Mouse (Mus musculus) kidney, postnatal 0 days (tissue): ENCODE measurements around the gene Gm44965. TPM values are rescaled to one million over a fixed set of nuclear protein-coding genes. Genes with fewer than 3 reads are reported as not detected.

Experiments used
- ATAC-seq: fragments of 200-750 bp; cut with Nextera tagmentation; replicated peaks from 2 replicates; pipeline ENCODE4 v1.8.0; 2017; ENCODE audit warnings: low read depth, moderate number of reproducible peaks, moderate TSS enrichment, moderate library complexity; ENCODE audit not compliant: low FRiP score
- DNase-seq: peaks from one replicate; pipeline ENCODE4 v3.0.0-alpha.2; 2016; ENCODE audit warnings: low spot score
- H3K27ac ChIP-seq: fragments of 300-500 bp; sonication (generic); 2 replicates; pipeline ENCODE4 v1.5.1; 2014; ENCODE audit warnings: mild to moderate bottlenecking
- H3K27me3 ChIP-seq: fragments of 300-500 bp; sonication (generic); 2 replicates; pipeline ENCODE4 v1.6.1; 2014; ENCODE audit warnings: low read length, mixed read lengths; ENCODE audit not compliant: insufficient read depth
- H3K36me3 ChIP-seq: fragments of 300-500 bp; sonication (generic); 2 replicates; pipeline ENCODE4 v1.6.1; 2014; ENCODE audit warnings: low read length, mixed read lengths; ENCODE audit not compliant: insufficient read depth
- H3K4me1 ChIP-seq: fragments of 300-500 bp; sonication (generic); replicated peaks from 2 replicates; pipeline ENCODE4 v1.6.1; 2014; ENCODE audit warnings: antibody characterized with exemption, low read length, mixed read lengths; ENCODE audit not compliant: insufficient read depth
- H3K4me2 ChIP-seq: fragments of 300-500 bp; sonication (generic); 2 replicates; pipeline ENCODE4 v1.6.1; 2014; ENCODE audit warnings: mild to moderate bottlenecking, low read length, moderate library complexity, mixed read lengths
- H3K4me3 ChIP-seq: fragments of 300-500 bp; sonication (generic); replicated peaks from 2 replicates; pipeline ENCODE4 v1.5.1; 2014; ENCODE audit warnings: low read depth, low read length
- H3K9ac ChIP-seq: fragments of 300-500 bp; sonication (generic); 2 replicates; pipeline ENCODE4 v1.6.1; 2014; ENCODE audit warnings: low read depth, low read length
- H3K9me3 ChIP-seq: fragments of 300-500 bp; sonication (generic); replicated peaks from 2 replicates; pipeline ENCODE4 v1.6.1; 2016; ENCODE audit warnings: low read length, inconsistent platforms, mixed read lengths
- CTCF ChIP-seq: IDR thresholded peaks from 2 replicates; pipeline ENCODE4 v1.5.1; 2016; ENCODE audit warnings: antibody characterized with exemption, low read depth, mild to moderate bottlenecking, moderate library complexity
- WGBS: fragments of 180-500 bp; shearing (Covaris S2); extraction: QIAGEN DNeasy Blood & Tissue Kit; methylation state at CpG from one replicate; pipeline ENCODE4 v1.1.7; 2014; 5-methylcytosine and 5-hydroxymethylcytosine counted together
- polyA plus RNA-seq: library from polyadenylated mRNA; unstranded; fragments of >200 nt; fragmentation: Nextera tagmentation; extraction: Ambion mirVana; gene quantifications from 2 replicates; pipeline ENCODE4 v1.2.1, GENCODE M21; 2015

The Gm44965 gene
- polyA plus RNA-seq, 1 experiment from 2014 or later: not detected

DNA sequence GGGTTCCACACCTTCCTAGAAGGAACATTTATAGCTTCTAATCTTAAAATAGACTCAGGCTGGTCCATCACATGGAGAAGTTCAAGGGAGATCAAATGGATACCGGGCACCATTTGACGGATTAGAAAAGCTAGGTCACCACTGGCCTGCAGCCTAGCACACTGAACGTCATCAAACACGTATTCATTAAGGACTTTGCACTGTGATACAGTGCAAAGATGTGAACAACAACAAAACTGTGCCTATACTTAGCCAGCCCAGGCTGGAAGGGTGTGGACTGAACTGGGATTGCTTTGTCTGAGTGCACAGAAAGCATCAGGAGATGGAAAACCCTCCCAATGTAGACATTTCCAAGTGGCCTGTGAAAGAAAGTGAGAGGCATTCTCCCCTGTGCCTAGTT is 39.9 kb upstream of the Gm44965 start:
- Histone ChIP-seq H3K36me3 (peaks cover 3% of the 10 kb centered on the region; the same call in 1 of the 2 replicates), H3K27me3 (no peaks in the 10 kb centered on the region), H3K9me3 (no peaks in the 10 kb centered on the region), H3K27ac (peak overlapping the region; percentile 98), H3K4me2 (peak overlapping the region; percentile 76), H3K9ac (peak overlapping the region; percentile 69; the same call in 1 of the 2 replicates), H3K4me3 (no peak overlapping the region), H3K4me1 (peaks cover 3% of the 10 kb centered on the region; the same call in 1 of the 2 replicates)
- 77% methylated on average over 4 of the region's 4 CpGs for WGBS
- TF ChIP-seq CTCF: no peak
- ATAC-seq: 0 out of 2 replicates have a peak, but pooled peaks have one; percentile 27
- DNase-seq: no peak

- DNase-seq (peak; percentile 98), ATAC-seq (peak; percentile 92)
- Histone ChIP-seq H3K27ac (peak within 1 kb of the TSS; percentile 98), H3K27me3 (no peaks in the 10 kb centered on the region), H3K9me3 (no peaks in the 10 kb centered on the region), H3K4me1 (peaks cover 3% of the 10 kb centered on the region; the same call in 1 of the 2 replicates), H3K4me2 (peak within 1 kb of the TSS; percentile 76), H3K4me3 (peak within 1 kb of the TSS; percentile 46), H3K9ac (peak within 1 kb of the TSS; percentile 69), H3K36me3 (peaks cover 3% of the 10 kb centered on the region; the same call in 1 of the 2 replicates)
- WGBS: 1% methylated on average over 39 of the region's 39 CpGs
- TF ChIP-seq CTCF: no peak
These were observed 39.2 kb upstream of the Gm44965 start, which contains the start of gene Lrrc61 for GRCm38 (mm10) chr6:48554280-48555103. Lrrc61 (plus strand) TSS chr6:48554796.

- 26% methylated on average over 14 of the region's 14 CpGs for WGBS
- Histone ChIP-seq H3K4me3 (peak overlapping the region; percentile 46), H3K9ac (peak overlapping the region; percentile 69), H3K36me3 (peaks cover 3% of the 10 kb centered on the region; the same call in 1 of the 2 replicates), H3K4me1 (peaks cover 3% of the 10 kb centered on the region; the same call in 1 of the 2 replicates), H3K9me3 (no peaks in the 10 kb centered on the region), H3K27me3 (no peaks in the 10 kb centered on the region), H3K4me2 (peak overlapping the region; percentile 76), H3K27ac (peak overlapping the region; percentile 98)
- TF ChIP-seq CTCF: no peak
- ATAC-seq (peak; percentile 72), DNase-seq (peak; percentile 94)
These were observed 38.4 kb upstream of the Gm44965 start for GRCm38 (mm10) chr6:48555104-48555890.

- no peak for ATAC-seq
These were observed 37.8 kb upstream of the Gm44965 start for GRCm38 (mm10) chr6:48555956-48556355.

DNA sequence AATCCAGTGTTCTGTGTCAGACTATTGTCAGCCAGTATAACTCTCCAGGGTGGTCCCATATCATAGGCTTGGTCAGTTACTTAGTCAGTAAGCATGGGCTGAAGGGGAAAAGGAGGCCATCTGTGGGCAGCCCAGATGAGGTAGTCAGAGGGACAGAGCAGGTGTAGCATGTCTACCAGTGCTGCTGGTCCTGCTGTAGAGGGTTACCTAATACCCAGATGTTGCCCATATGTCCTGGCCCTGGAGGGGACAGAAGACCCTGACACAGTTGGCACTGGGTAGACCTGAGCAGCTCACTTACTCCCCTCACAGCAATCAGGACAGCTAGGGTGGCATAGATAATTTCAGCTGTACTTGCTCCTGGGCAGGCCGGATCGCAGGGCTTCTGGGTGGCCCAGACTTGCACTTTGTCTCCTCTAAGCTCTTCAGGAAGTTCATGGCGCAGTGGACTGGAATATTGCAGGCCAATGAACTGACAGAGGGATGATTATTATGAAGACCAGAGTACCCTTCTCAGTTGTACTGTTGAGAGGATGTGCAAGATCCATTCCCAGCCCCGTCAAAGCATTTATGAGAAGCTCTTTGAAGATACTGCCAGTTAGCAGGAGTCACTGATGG is 27.9 kb upstream of the Gm44965 start:
- H3K27ac ChIP-seq: no peak overlapping the region

More at GRCm38 (mm10) chr6:48555956-48556355, 37.8 kb upstream of the Gm44965 start:
- H3K4me1 ChIP-seq: peaks cover 3% of the 10 kb centered on the region; the same call in 1 of the 2 replicates
- 0 out of 2 replicates have a peak overlapping the region, but pooled peaks have one; percentile 98 for H3K27ac ChIP-seq
- H3K4me3 ChIP-seq: no peak overlapping the region
- H3K27me3 ChIP-seq: no peaks in the 10 kb centered on the region
- no peak for TF ChIP-seq CTCF
- H3K9me3 ChIP-seq: no peaks in the 10 kb centered on the region
- no peak for DNase-seq
- WGBS: 93% methylated on average over 3 of the region's 3 CpGs
- no peak overlapping the region for H3K4me2 ChIP-seq
- H3K9ac ChIP-seq: no peak overlapping the region
- H3K36me3 ChIP-seq: peaks cover 3% of the 10 kb centered on the region; the same call in 1 of the 2 replicates

More for the DNA sequence above, 27.9 kb upstream of the Gm44965 start:
- no peak for DNase-seq
- 69% methylated on average over 4 of the region's 4 CpGs for WGBS
- H3K36me3 ChIP-seq: no peaks in the 10 kb centered on the region
- H3K4me2 ChIP-seq: no peak overlapping the region
- TF ChIP-seq CTCF: no peak
- peaks cover 24% of the 10 kb centered on the region; the same call in 1 of the 2 replicates for H3K4me1 ChIP-seq
- H3K27me3 ChIP-seq: no peaks in the 10 kb centered on the region
- H3K9me3 ChIP-seq: no peaks in the 10 kb centered on the region
- ATAC-seq: no peak
- H3K4me3 ChIP-seq: no peak overlapping the region
- no peak overlapping the region for H3K9ac ChIP-seq
